Mouse (Mus musculus): Measurements from ENCODE around the gene Mpnd.

The Mpnd gene

GRCm38 (mm10) chr17:56005415-56006061 is at the start of gene Mpnd, which contains the start of gene Stap2:
Mpnd (plus strand) TSS chr17:56005711.
Stap2 (minus strand) TSS chr17:56005584.
- no peak for DNase-seq (ENCODE audit: low spot score)

GRCm38 (mm10) chr17:55956129-55956528 is 49.4 kb upstream of the Mpnd start:
- no peak for DNase-seq (ENCODE audit: low spot score)

GRCm38 (mm10) chr17:55956591-55956990 is 48.9 kb upstream of the Mpnd start:
- DNase-seq (ENCODE audit: low spot score): no peak

- no peak for DNase-seq (ENCODE audit: low spot score)
Measured at GRCm38 (mm10) chr17:55957168-55957567, 48.3 kb upstream of the Mpnd start.

- no peak for DNase-seq (ENCODE audit: low spot score)
Measured at GRCm38 (mm10) chr17:55957726-55958583, 47.6 kb upstream of the Mpnd start.

- DNase-seq (ENCODE audit: low spot score): no peak
Measured at GRCm38 (mm10) chr17:55958584-55958886, 47.0 kb upstream of the Mpnd start.

GRCm38 (mm10) chr17:55958918-55959728 is 46.4 kb upstream of the Mpnd start, which contains the start of gene Yju2:
Yju2 (plus strand) TSS chr17:55959099.
- DNase-seq (ENCODE audit: low spot score): peak; percentile 84

- DNase-seq (ENCODE audit: low spot score): no peak
Measured at GRCm38 (mm10) chr17:55959946-55960740, 45.4 kb upstream of the Mpnd start.

GRCm38 (mm10) chr17:55960791-55961190 is 44.7 kb upstream of the Mpnd start:
- no peak for DNase-seq (ENCODE audit: low spot score)

GRCm38 (mm10) chr17:55961631-55962030 is 43.9 kb upstream of the Mpnd start:
- no peak for DNase-seq (ENCODE audit: low spot score)

GRCm38 (mm10) chr17:55963171-55963570 is 42.3 kb upstream of the Mpnd start:
- no peak for DNase-seq (ENCODE audit: low spot score)

GRCm38 (mm10) chr17:55964496-55964895 is 41.0 kb upstream of the Mpnd start:
- no peak for DNase-seq (ENCODE audit: low spot score)

GRCm38 (mm10) chr17:55964996-55965395 is 40.5 kb upstream of the Mpnd start:
- no peak for DNase-seq (ENCODE audit: low spot score)

GRCm38 (mm10) chr17:55967186-55967585 is 38.3 kb upstream of the Mpnd start:
- no peak for DNase-seq (ENCODE audit: low spot score)

- DNase-seq (ENCODE audit: low spot score): no peak
Measured at GRCm38 (mm10) chr17:55968210-55968609, 37.3 kb upstream of the Mpnd start.

GRCm38 (mm10) chr17:55969560-55969959 is 36.0 kb upstream of the Mpnd start:
- no peak for DNase-seq (ENCODE audit: low spot score)

- no peak for DNase-seq (ENCODE audit: low spot score)
Measured at GRCm38 (mm10) chr17:55969966-55970891, 35.3 kb upstream of the Mpnd start, which contains the start of gene Shd. Shd (plus strand) TSS chr17:55970467.

GRCm38 (mm10) chr17:55971453-55971852 is 34.1 kb upstream of the Mpnd start:
- no peak for DNase-seq (ENCODE audit: low spot score)

GRCm38 (mm10) chr17:55976255-55976862 is 29.2 kb upstream of the Mpnd start:
- peak; percentile 52 for DNase-seq (ENCODE audit: low spot score)

GRCm38 (mm10) chr17:55977301-55977700 is 28.2 kb upstream of the Mpnd start:
- DNase-seq (ENCODE audit: low spot score): no peak

Data from ovary, postnatal 10 days (tissue).